Mouse (Mus musculus) hindbrain, postnatal 0 days (tissue): Measurements from ENCODE around the gene Arhgef39. TPM values are rescaled to one million over a fixed set of nuclear protein-coding genes. Genes with fewer than 3 reads are reported as not detected.

ENCODE experiments used
- ATAC-seq: fragments of 200-750 bp; cut with Nextera tagmentation; 2 replicates; pipeline ENCODE4 v1.8.0; 2017; ENCODE audit warnings: mild to moderate bottlenecking, moderate TSS enrichment, moderate library complexity
- DNase-seq: peaks from one replicate; pipeline ENCODE4 v3.0.0-alpha.2; 2015; ENCODE audit warnings: low spot score
- H3K27ac ChIP-seq: fragments of 300-500 bp; sonication (generic); 2 replicates; pipeline ENCODE4 v1.5.1; 2014; ENCODE audit warnings: mild to moderate bottlenecking
- H3K27me3 ChIP-seq: fragments of 300-500 bp; sonication (generic); 2 replicates; pipeline ENCODE4 v1.6.1; 2014; ENCODE audit warnings: low read length, mixed read lengths; ENCODE audit not compliant: insufficient read depth
- H3K36me3 ChIP-seq: fragments of 300-500 bp; sonication (generic); 2 replicates; pipeline ENCODE4 v1.6.1; 2014; ENCODE audit warnings: low read length, mixed read lengths; ENCODE audit not compliant: insufficient read depth
- H3K4me1 ChIP-seq: fragments of 300-500 bp; sonication (generic); 2 replicates; pipeline ENCODE4 v1.6.1; 2014; ENCODE audit warnings: antibody characterized with exemption, low read length, mixed read lengths; ENCODE audit not compliant: insufficient read depth
- H3K4me2 ChIP-seq: fragments of 300-500 bp; sonication (generic); 2 replicates; pipeline ENCODE4 v1.6.1; 2014; ENCODE audit warnings: low read depth, mild to moderate bottlenecking, low read length, moderate library complexity, mixed read lengths
- H3K4me3 ChIP-seq: fragments of 300-500 bp; sonication (generic); 2 replicates; pipeline ENCODE4 v1.5.1; 2014; ENCODE audit warnings: low read length
- H3K9ac ChIP-seq: fragments of 300-500 bp; sonication (generic); replicated peaks from 2 replicates; pipeline ENCODE4 v1.6.1; 2014; ENCODE audit warnings: mild to moderate bottlenecking, low read length, moderate library complexity, mixed read lengths
- H3K9me3 ChIP-seq: fragments of 300-500 bp; sonication (generic); 2 replicates; pipeline ENCODE4 v1.6.1; 2016; ENCODE audit warnings: low read length, mixed read lengths
- CTCF ChIP-seq: IDR thresholded peaks from 2 replicates; pipeline ENCODE4 v1.5.1; 2016; ENCODE audit warnings: antibody characterized with exemption, control low read depth, low read depth
- WGBS: fragments of 180-500 bp; shearing (Covaris S2); extraction: QIAGEN DNeasy Blood & Tissue Kit; methylation state at CpG from one replicate; pipeline ENCODE4 v1.1.7; 2014; 5-methylcytosine and 5-hydroxymethylcytosine counted together
- polyA plus RNA-seq: library from polyadenylated mRNA; unstranded; fragments of >200 nt; fragmentation: Nextera tagmentation; extraction: Ambion mirVana; gene quantifications from 2 replicates; pipeline ENCODE4 v1.2.1, GENCODE M21; 2015
- total RNA-seq: library from RNA; depleted of rRNA; stranded (reverse); fragments of >200 nt; gene quantifications from 2 replicates; pipeline ENCODE4 v1.2.3, GENCODE M21; 2014; rRNA removed

Gene Arhgef39
- total RNA-seq (6.9 and 20.6 TPM in 2 replicates), polyA plus RNA-seq (4.5 and 8.0 TPM in 2 replicates)

DNA sequence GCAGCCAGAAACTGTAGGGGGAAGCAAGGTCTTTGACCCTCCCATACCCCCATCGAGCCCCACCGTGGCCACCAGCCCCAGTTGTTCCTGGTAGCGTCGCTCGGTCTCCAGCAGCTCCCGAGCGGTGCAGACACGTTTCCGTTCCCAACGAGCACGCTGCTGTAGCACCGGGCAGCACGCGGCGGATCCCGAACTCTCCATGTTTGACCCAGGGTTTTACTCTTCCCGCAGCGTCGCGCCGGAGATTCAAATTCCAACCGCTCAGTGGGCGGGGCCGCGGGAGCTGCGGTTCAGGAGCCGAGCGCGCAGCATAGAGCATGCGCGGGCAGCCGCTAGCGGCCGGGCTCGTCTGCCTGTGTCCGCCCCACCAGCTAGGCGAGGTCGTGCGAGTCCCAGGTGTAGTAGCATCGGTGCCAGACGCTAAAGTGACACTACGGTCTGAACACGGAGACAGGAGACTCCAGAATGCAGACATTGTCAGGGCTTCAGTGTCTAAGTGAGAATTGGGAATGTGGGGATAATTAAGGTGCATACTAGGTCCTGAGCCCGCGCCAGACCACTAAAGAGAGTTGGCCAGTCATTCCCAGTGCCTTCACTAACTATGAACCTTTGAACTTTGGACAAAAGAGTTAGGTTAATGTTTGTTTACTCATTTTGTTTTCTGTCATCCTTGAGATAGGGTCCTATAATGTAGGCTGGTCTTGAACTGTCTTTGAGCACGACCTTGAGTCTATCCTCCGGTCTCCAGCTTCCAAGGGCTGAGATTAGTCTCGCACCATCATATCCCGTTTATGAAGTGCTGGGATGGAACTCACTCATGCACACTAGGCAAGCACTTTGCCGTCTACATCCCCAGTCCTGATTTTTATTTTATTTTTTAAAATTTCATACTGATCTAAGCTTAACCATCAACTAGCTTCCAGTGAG, at the start of gene Arhgef39:
Arhgef39 (minus strand) TSS at position 289 of the 927 bp plus-strand sequence.
- Histone ChIP-seq H3K27ac (no peak within 1 kb of the TSS), H3K27me3 (no peaks in the 10 kb centered on the region), H3K4me2 (peak within 1 kb of the TSS; percentile 82), H3K4me1 (no peaks in the 10 kb centered on the region; the same call in 1 of the 2 replicates), H3K4me3 (peak within 1 kb of the TSS; percentile 61), H3K9me3 (no peaks in the 10 kb centered on the region), H3K36me3 (no peaks in the 10 kb centered on the region; the same call in 1 of the 2 replicates), H3K9ac (peak within 1 kb of the TSS; percentile 43)
- DNase-seq: peak; percentile 92
- ATAC-seq: peak; percentile 86
- 7% methylated on average over 50 of the region's 50 CpGs for WGBS
- no peak for TF ChIP-seq CTCF

DNA sequence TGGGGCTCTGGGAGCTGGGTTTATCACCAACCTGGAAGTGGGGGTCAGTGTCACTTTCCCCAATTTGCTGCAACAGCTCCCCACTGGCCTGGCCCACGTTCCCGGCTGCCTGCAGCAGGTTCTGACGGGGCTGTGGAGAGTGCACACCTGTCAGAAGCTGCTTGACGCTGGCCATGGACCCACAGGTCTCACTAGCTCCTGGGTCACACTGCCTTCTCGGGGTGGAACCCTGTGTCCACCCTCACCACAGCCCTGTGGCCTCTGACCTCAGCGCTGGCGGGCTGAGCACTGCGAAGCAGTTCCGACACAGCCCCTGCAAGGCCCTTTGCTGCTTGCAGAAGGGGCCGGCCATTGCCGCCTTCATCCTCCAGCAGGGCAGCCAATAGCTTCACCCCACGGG, 49.6 kb upstream of the Arhgef39 start:
- 96% methylated on average over 12 of the region's 12 CpGs for WGBS
- no peak overlapping the region for H3K9ac ChIP-seq
- no peak for ATAC-seq
- H3K4me1 ChIP-seq: no peaks in the 10 kb centered on the region
- H3K4me2 ChIP-seq: no peak overlapping the region
- peaks cover 88% of the 10 kb centered on the region for H3K36me3 ChIP-seq
- no peaks in the 10 kb centered on the region for H3K27me3 ChIP-seq
- H3K27ac ChIP-seq: no peak overlapping the region
- no peaks in the 10 kb centered on the region for H3K9me3 ChIP-seq
- no peak overlapping the region for H3K4me3 ChIP-seq
- DNase-seq: no peak
- no peak for TF ChIP-seq CTCF

DNA sequence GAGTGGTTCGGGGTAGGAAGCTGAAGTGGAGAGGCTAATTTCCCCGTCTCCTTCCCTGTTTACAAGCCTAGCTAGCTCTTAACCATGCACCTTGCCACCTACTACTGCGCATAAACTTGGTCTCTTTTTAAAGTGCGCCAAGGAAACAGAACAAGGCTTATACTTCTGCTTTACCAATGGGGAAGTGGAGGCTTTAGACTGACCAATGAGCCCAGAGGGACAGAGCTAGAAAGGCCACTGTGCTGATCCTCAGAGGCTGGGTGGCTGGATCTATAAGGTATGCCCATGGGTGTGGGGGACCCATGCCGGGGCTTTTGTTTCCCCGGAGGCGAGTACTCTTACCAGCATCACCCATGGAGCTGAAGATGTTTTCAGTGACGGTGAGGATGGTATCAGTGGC, 47.7 kb upstream of the Arhgef39 start:
- no peaks in the 10 kb centered on the region for H3K4me1 ChIP-seq
- no peak for DNase-seq
- H3K4me2 ChIP-seq: no peak overlapping the region
- peaks cover 88% of the 10 kb centered on the region for H3K36me3 ChIP-seq
- TF ChIP-seq CTCF: no peak
- no peak overlapping the region for H3K9ac ChIP-seq
- H3K4me3 ChIP-seq: no peak overlapping the region
- WGBS: 95% methylated on average over 8 of the region's 8 CpGs
- H3K27me3 ChIP-seq: no peaks in the 10 kb centered on the region
- no peaks in the 10 kb centered on the region for H3K9me3 ChIP-seq
- H3K27ac ChIP-seq: no peak overlapping the region
- ATAC-seq: no peak

DNA sequence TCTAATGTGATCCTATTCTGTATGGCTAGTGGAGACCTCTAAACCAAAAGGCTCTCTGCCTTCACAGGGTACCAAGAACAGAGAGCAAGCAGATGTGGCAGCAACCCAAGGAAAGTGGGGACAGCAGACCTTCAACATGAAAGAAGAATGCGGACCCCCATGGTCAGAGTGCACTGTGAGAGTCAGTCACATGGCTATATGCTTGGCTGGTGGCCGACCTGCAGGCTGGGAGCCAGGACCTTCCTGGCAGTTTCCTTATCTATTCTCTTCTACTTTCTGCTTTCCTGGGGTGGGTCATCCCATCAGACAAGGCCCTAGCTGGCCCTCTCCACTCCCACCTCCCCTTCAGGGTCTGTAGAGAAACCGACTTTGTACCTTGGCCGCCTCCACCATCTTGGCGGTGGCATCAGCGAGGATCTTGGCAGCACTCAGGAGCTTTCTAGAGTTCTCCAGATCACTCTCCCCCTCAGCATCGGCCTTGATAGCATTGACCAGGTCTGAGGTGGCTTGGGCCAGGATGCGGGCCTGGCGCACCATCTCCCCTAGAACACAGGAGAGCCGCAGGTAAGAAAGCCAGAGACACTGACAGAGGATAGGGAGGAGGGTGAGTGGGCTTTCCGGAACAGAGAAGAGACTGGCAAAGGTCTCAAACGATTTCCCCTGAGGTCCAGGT, 47.0 kb upstream of the Arhgef39 start:
- no peak overlapping the region for H3K27ac ChIP-seq
- no peak for DNase-seq
- ATAC-seq: no peak
- WGBS: 88% methylated on average over 12 of the region's 12 CpGs
- H3K4me2 ChIP-seq: no peak overlapping the region
- peaks cover 93% of the 10 kb centered on the region for H3K36me3 ChIP-seq
- H3K9ac ChIP-seq: no peak overlapping the region
- no peaks in the 10 kb centered on the region for H3K4me1 ChIP-seq
- H3K4me3 ChIP-seq: no peak overlapping the region
- H3K27me3 ChIP-seq: no peaks in the 10 kb centered on the region
- TF ChIP-seq CTCF: no peak
- no peaks in the 10 kb centered on the region for H3K9me3 ChIP-seq

DNA sequence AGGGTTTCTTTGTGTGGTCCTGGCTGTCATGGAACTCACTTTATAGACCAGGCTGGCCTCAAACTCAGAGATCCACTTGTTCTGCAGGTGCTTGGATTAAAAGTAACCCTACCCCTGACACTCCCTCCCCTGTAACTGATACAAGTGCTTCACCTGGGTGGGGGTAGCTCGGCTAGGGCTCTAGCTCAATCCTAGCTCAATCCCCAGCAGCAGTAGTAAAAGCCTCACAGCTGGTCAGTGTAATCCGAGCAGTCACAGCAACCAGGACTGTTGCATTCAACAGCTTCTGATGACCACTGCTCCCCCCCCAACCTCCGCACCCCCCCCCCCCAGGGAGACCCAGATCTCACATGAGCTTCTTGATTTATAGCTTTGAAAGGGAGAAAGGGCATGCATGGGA, 42.5 kb upstream of the Arhgef39 start:
- DNase-seq (no peak), ATAC-seq (no peak)
- H3K4me1 ChIP-seq: no peaks in the 10 kb centered on the region
- TF ChIP-seq CTCF: no peak
- 84% methylated on average over 3 of the region's 3 CpGs for WGBS
- no peak overlapping the region for H3K27ac ChIP-seq
- H3K27me3 ChIP-seq: no peaks in the 10 kb centered on the region
- H3K4me2 ChIP-seq: no peak overlapping the region
- no peak overlapping the region for H3K4me3 ChIP-seq
- no peaks in the 10 kb centered on the region for H3K9me3 ChIP-seq
- H3K9ac ChIP-seq: no peak overlapping the region
- peaks cover 93% of the 10 kb centered on the region for H3K36me3 ChIP-seq

DNA sequence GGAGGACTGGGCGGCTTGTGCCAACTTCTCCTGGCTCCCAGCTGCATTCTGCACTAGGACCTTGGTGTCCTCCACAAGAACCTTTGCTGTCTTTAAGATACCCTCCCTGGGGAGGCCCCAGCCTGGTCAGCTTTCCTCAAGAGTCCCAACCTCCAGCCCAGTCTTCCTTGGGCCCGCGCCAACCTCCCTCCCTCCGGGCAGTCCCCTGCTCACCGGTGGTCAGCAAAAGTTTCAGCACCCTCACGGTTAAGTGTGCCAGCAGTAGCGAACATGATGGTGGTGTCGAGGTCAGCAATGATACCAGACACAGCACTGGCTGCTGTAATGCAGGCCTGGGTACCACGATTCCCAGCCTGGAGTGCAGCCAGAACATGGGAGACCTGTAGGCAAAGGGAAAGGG, 36.5 kb upstream of the Arhgef39 start:
- ATAC-seq: no peak
- DNase-seq: no peak
- Histone ChIP-seq H3K4me3 (no peak overlapping the region), H3K27ac (no peak overlapping the region), H3K9ac (no peak overlapping the region), H3K9me3 (no peaks in the 10 kb centered on the region), H3K4me2 (no peak overlapping the region), H3K27me3 (no peaks in the 10 kb centered on the region), H3K36me3 (peaks cover 91% of the 10 kb centered on the region), H3K4me1 (no peaks in the 10 kb centered on the region)
- WGBS: 96% methylated on average over 9 of the region's 9 CpGs
- no peak for TF ChIP-seq CTCF

DNA sequence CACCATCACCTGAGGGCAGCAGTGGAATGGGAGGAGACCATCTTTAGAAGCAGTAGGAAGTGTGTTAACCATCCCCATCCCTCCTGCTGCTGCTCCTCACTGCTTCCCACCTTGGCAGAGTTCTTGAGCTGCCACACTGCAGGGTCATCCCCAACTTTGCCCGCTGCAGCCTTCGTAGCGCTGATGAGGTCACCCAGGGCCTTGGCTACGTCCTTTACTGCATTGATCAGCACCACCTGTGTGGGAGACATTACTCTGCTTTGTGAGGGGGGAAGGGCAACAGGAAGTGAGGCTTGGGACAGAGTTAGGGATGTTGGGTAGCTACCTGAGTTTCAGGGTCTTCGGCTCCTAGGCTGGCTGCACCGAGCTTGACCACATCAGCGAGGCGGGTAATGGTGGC, 36.1 kb upstream of the Arhgef39 start:
- no peaks in the 10 kb centered on the region for H3K9me3 ChIP-seq
- 95% methylated on average over 8 of the region's 8 CpGs for WGBS
- no peak overlapping the region for H3K27ac ChIP-seq
- ATAC-seq (no peak), DNase-seq (no peak)
- H3K27me3 ChIP-seq: no peaks in the 10 kb centered on the region
- H3K4me1 ChIP-seq: no peaks in the 10 kb centered on the region
- TF ChIP-seq CTCF: no peak
- no peak overlapping the region for H3K4me2 ChIP-seq
- no peak overlapping the region for H3K9ac ChIP-seq
- no peak overlapping the region for H3K4me3 ChIP-seq
- H3K36me3 ChIP-seq: peaks cover 88% of the 10 kb centered on the region
